Mouse (Mus musculus): Measurements from ENCODE around the gene Dpagt1. TPM values are rescaled to one million over a fixed set of nuclear protein-coding genes. Genes with fewer than 3 reads are reported as not detected.
"Not testable (repeated sequence)": the region's sequence is repeated elsewhere in the genome, so short reads cannot be mapped to it uniquely, and the experiment has no call there.

The Dpagt1 gene
- polyA plus RNA-seq, 1 experiment from 2014 or later, result 38.0 TPM

- peak within 1 kb of the TSS; percentile 76 for H3K9ac ChIP-seq
- WGBS, result under 1% methylated on average over 39 of the region's 39 CpGs
- peak; percentile 91 for ATAC-seq (ENCODE audit: insufficient number of reproducible peaks, low FRiP score, low TSS enrichment, low read depth)
- H3K4me3 ChIP-seq, result peak within 1 kb of the TSS; percentile 91
- no peaks in the 10 kb centered on the region for H3K9me3 ChIP-seq
- H3K27me3 ChIP-seq, result no peaks in the 10 kb centered on the region
- H3K36me3 ChIP-seq, result peaks cover 45% of the 10 kb centered on the region
- H3K4me2 ChIP-seq, result peak within 1 kb of the TSS; percentile 57
- peaks cover 14% of the 10 kb centered on the region for H3K4me1 ChIP-seq
- peak within 1 kb of the TSS; percentile 98 for H3K27ac ChIP-seq
Observed at GRCm38 (mm10) chr9:44343781-44344421, 18.1 kb downstream of the Dpagt1 start, which contains the start of gene Hmbs. TSS of gene Hmbs (minus strand) at chr9:44344228.

GRCm38 (mm10) chr9:44345570-44346433 is 20.0 kb downstream of the Dpagt1 start:
- WGBS, result 82% methylated on average over 6 of the region's 6 CpGs
- Histone ChIP-seq H3K4me2 (no peak overlapping the region), H3K27me3 (no peaks in the 10 kb centered on the region), H3K9ac (no peak overlapping the region), H3K4me3 (no peak overlapping the region), H3K9me3 (no peaks in the 10 kb centered on the region), H3K27ac (no peak overlapping the region), H3K4me1 (peaks cover 14% of the 10 kb centered on the region), H3K36me3 (peaks cover 55% of the 10 kb centered on the region)
- no peak for ATAC-seq (ENCODE audit: insufficient number of reproducible peaks, low FRiP score, low TSS enrichment, low read depth)

- no peaks in the 10 kb centered on the region for H3K9me3 ChIP-seq
- no peak overlapping the region for H3K9ac ChIP-seq
- no peak overlapping the region for H3K27ac ChIP-seq
- ATAC-seq (ENCODE audit: insufficient number of reproducible peaks, low FRiP score, low TSS enrichment, low read depth), result no peak
- H3K4me3 ChIP-seq, result no peak overlapping the region
- H3K4me1 ChIP-seq, result peaks cover 13% of the 10 kb centered on the region
- no peak overlapping the region for H3K4me2 ChIP-seq
- no peaks in the 10 kb centered on the region for H3K27me3 ChIP-seq
- WGBS, result 91% methylated on average over 9 of the region's 9 CpGs
- H3K36me3 ChIP-seq, result peaks cover 55% of the 10 kb centered on the region
Observed at GRCm38 (mm10) chr9:44347166-44347565, 21.3 kb downstream of the Dpagt1 start.

GRCm38 (mm10) chr9:44347621-44348020 is 21.8 kb downstream of the Dpagt1 start:
- 86% methylated on average over 4 of the region's 4 CpGs for WGBS
- no peak overlapping the region for H3K4me3 ChIP-seq
- ATAC-seq (ENCODE audit: insufficient number of reproducible peaks, low FRiP score, low TSS enrichment, low read depth), result no peak
- H3K36me3 ChIP-seq, result peaks cover 60% of the 10 kb centered on the region
- H3K27me3 ChIP-seq, result no peaks in the 10 kb centered on the region
- peaks cover 8% of the 10 kb centered on the region for H3K4me1 ChIP-seq
- no peak overlapping the region for H3K4me2 ChIP-seq
- no peak overlapping the region for H3K9ac ChIP-seq
- H3K27ac ChIP-seq, result no peak overlapping the region
- H3K9me3 ChIP-seq, result no peaks in the 10 kb centered on the region

GRCm38 (mm10) chr9:44348546-44348945 is 22.7 kb downstream of the Dpagt1 start:
- Histone ChIP-seq H3K4me1 (no peaks in the 10 kb centered on the region), H3K9ac (no peak overlapping the region), H3K4me3 (no peak overlapping the region), H3K4me2 (no peak overlapping the region), H3K36me3 (peaks cover 69% of the 10 kb centered on the region), H3K27me3 (no peaks in the 10 kb centered on the region), H3K9me3 (no peaks in the 10 kb centered on the region), H3K27ac (no peak overlapping the region)
- over 99% methylated on average over 4 of the region's 4 CpGs for WGBS
- no peak for ATAC-seq (ENCODE audit: insufficient number of reproducible peaks, low FRiP score, low TSS enrichment, low read depth)

- no peak overlapping the region for H3K9ac ChIP-seq
- no peaks in the 10 kb centered on the region for H3K9me3 ChIP-seq
- no peak overlapping the region for H3K4me2 ChIP-seq
- no peaks in the 10 kb centered on the region for H3K27me3 ChIP-seq
- no peak for ATAC-seq (ENCODE audit: insufficient number of reproducible peaks, low FRiP score, low TSS enrichment, low read depth)
- H3K4me1 ChIP-seq, result no peaks in the 10 kb centered on the region
- 94% methylated on average over 4 of the region's 4 CpGs for WGBS
- peaks cover 97% of the 10 kb centered on the region for H3K36me3 ChIP-seq
- no peak overlapping the region for H3K4me3 ChIP-seq
- H3K27ac ChIP-seq, result no peak overlapping the region
Observed at GRCm38 (mm10) chr9:44351396-44351795, 25.6 kb downstream of the Dpagt1 start.

- no peak overlapping the region for H3K4me3 ChIP-seq
- H3K36me3 ChIP-seq, result peaks cover 97% of the 10 kb centered on the region
- 90% methylated on average over 10 of the region's 10 CpGs for WGBS
- ATAC-seq (ENCODE audit: insufficient number of reproducible peaks, low FRiP score, low TSS enrichment, low read depth), result no peak
- H3K9me3 ChIP-seq, result no peaks in the 10 kb centered on the region
- no peak overlapping the region for H3K4me2 ChIP-seq
- no peak overlapping the region for H3K9ac ChIP-seq
- no peaks in the 10 kb centered on the region for H3K27me3 ChIP-seq
- H3K4me1 ChIP-seq, result no peaks in the 10 kb centered on the region
- no peak overlapping the region for H3K27ac ChIP-seq
Observed at GRCm38 (mm10) chr9:44352337-44352736, 26.5 kb downstream of the Dpagt1 start.

GRCm38 (mm10) chr9:44353142-44353541 is 27.3 kb downstream of the Dpagt1 start:
- H3K9ac ChIP-seq, result no peak overlapping the region
- 92% methylated on average over 6 of the region's 6 CpGs for WGBS
- no peaks in the 10 kb centered on the region for H3K4me1 ChIP-seq
- no peak for ATAC-seq (ENCODE audit: insufficient number of reproducible peaks, low FRiP score, low TSS enrichment, low read depth)
- no peaks in the 10 kb centered on the region for H3K27me3 ChIP-seq
- no peak overlapping the region for H3K27ac ChIP-seq
- peaks cover 96% of the 10 kb centered on the region for H3K36me3 ChIP-seq
- H3K4me3 ChIP-seq, result no peak overlapping the region
- H3K9me3 ChIP-seq, result no peaks in the 10 kb centered on the region
- H3K4me2 ChIP-seq, result no peak overlapping the region

- WGBS, result 74% methylated on average over 4 of the region's 4 CpGs
- H3K27ac ChIP-seq, result no peak overlapping the region
- H3K4me2 ChIP-seq, result no peak overlapping the region
- H3K4me3 ChIP-seq, result no peak overlapping the region
- no peaks in the 10 kb centered on the region for H3K9me3 ChIP-seq
- ATAC-seq (ENCODE audit: insufficient number of reproducible peaks, low FRiP score, low TSS enrichment, low read depth), result no peak
- no peak overlapping the region for H3K9ac ChIP-seq
- H3K4me1 ChIP-seq, result peaks cover 10% of the 10 kb centered on the region
- H3K36me3 ChIP-seq, result peaks cover 75% of the 10 kb centered on the region
- H3K27me3 ChIP-seq, result no peaks in the 10 kb centered on the region
Observed at GRCm38 (mm10) chr9:44357207-44357606, 31.4 kb downstream of the Dpagt1 start.

GRCm38 (mm10) chr9:44361190-44361917 is 35.5 kb downstream of the Dpagt1 start, which contains the start of gene Vps11:
TSS of gene Vps11 (minus strand) at chr9:44361670.
- peak within 1 kb of the TSS; percentile 71 for H3K4me2 ChIP-seq
- ATAC-seq (ENCODE audit: insufficient number of reproducible peaks, low FRiP score, low TSS enrichment, low read depth), result peak; percentile 91
- peaks cover 34% of the 10 kb centered on the region for H3K36me3 ChIP-seq
- WGBS, result under 1% methylated on average over 44 of the region's 44 CpGs
- no peaks in the 10 kb centered on the region for H3K9me3 ChIP-seq
- peak within 1 kb of the TSS; percentile 92 for H3K4me3 ChIP-seq
- no peaks in the 10 kb centered on the region for H3K27me3 ChIP-seq
- H3K9ac ChIP-seq, result peak within 1 kb of the TSS; percentile 85
- H3K4me1 ChIP-seq, result peaks cover 10% of the 10 kb centered on the region
- H3K27ac ChIP-seq, result peak within 1 kb of the TSS; percentile 79

GRCm38 (mm10) chr9:44361931-44362330 is 36.1 kb downstream of the Dpagt1 start:
- Histone ChIP-seq H3K4me2 (peak overlapping the region; percentile 71), H3K27ac (peak overlapping the region; percentile 79), H3K4me1 (peaks cover 10% of the 10 kb centered on the region), H3K4me3 (peak overlapping the region; percentile 92), H3K36me3 (peaks cover 28% of the 10 kb centered on the region), H3K9ac (peak overlapping the region; percentile 85; the same call in 1 of the 2 replicates)
- WGBS, result 41% methylated on average over 4 of the region's 4 CpGs
- H3K9me3 ChIP-seq; H3K27me3 ChIP-seq; ATAC-seq (ENCODE audit: insufficient number of reproducible peaks, low FRiP score, low TSS enrichment, low read depth): not testable (repeated sequence)

All from limb, embryonic 15.5 days (tissue).